Mouse (Mus musculus) limb, embryonic 13.5 days (tissue): ENCODE measurements at regions not wholly inside any gene's neighbourhood (a gene's known extent, or its start where the extent isn't known, plus 50 kb on each side); places are given as distances from the start of the nearest gene placed in this dataset.
"Not testable (repeated sequence)": the region's sequence is repeated elsewhere in the genome, so short reads cannot be mapped to it uniquely, and the experiment has no call there.

ENCODE experiments used
- ATAC-seq: fragments of 200-750 bp; cut with Nextera tagmentation; 2 replicates; pipeline ENCODE4 v1.8.0; 2017; ENCODE audit warnings: low read depth, moderate number of reproducible peaks, moderate TSS enrichment; ENCODE audit not compliant: low FRiP score
- H3K27ac ChIP-seq: fragments of 300-500 bp; sonication (generic); 2 replicates; pipeline ENCODE4 v1.5.1; 2015; ENCODE audit warnings: inconsistent platforms, mild to moderate bottlenecking, moderate library complexity
- H3K27me3 ChIP-seq: fragments of 300-500 bp; sonication (generic); 2 replicates; pipeline ENCODE4 v1.6.1; 2015; ENCODE audit warnings: mild to moderate bottlenecking, inconsistent platforms
- H3K36me3 ChIP-seq: fragments of 300-500 bp; sonication (generic); 2 replicates; pipeline ENCODE4 v1.6.1; 2015; ENCODE audit warnings: inconsistent platforms, mild to moderate bottlenecking, moderate library complexity
- H3K4me1 ChIP-seq: fragments of 300-500 bp; sonication (generic); 2 replicates; pipeline ENCODE4 v1.6.1; 2015; ENCODE audit warnings: inconsistent platforms
- H3K4me2 ChIP-seq: fragments of 300-500 bp; sonication (generic); replicated peaks from 2 replicates; pipeline ENCODE4 v1.6.1; 2015; ENCODE audit warnings: inconsistent platforms, mild to moderate bottlenecking, moderate library complexity
- H3K4me3 ChIP-seq: fragments of 300-500 bp; sonication (generic); 2 replicates; pipeline ENCODE4 v1.5.1; 2015; ENCODE audit warnings: moderate library complexity, mild to moderate bottlenecking, inconsistent platforms
- H3K9ac ChIP-seq: fragments of 300-500 bp; sonication (generic); 2 replicates; pipeline ENCODE4 v1.6.1; 2015; ENCODE audit warnings: mild to moderate bottlenecking, inconsistent platforms
- H3K9me3 ChIP-seq: fragments of 300-500 bp; sonication (generic); 2 replicates; pipeline ENCODE4 v1.6.1; 2016; ENCODE audit warnings: inconsistent platforms
- WGBS: fragments of 180-500 bp; shearing (Covaris S2); methylation state at CpG from one replicate; pipeline ENCODE4 v1.1.7; 2015; 5-methylcytosine and 5-hydroxymethylcytosine counted together

- WGBS = 61% methylated on average over 1 of the region's 1 CpGs
Measured at GRCm38 (mm10) chr2:95433996-95434395, 884.0 kb upstream of the Lrrc4c start.

GRCm38 (mm10) chr2:95440957-95441356 lies 877.0 kb upstream of the Lrrc4c start:
- Histone ChIP-seq H3K9me3 (no peaks in the 10 kb centered on the region), H3K9ac (no peak overlapping the region), H3K4me3 (no peak overlapping the region), H3K27me3 (no peaks in the 10 kb centered on the region), H3K27ac (no peak overlapping the region), H3K4me1 (no peaks in the 10 kb centered on the region), H3K36me3 (no peaks in the 10 kb centered on the region), H3K4me2 (no peak overlapping the region)
- ATAC-seq = no peak

More at GRCm38 (mm10) chr2:95433996-95434395, 884.0 kb upstream of the Lrrc4c start:
- not testable (repeated sequence) for H3K4me2 ChIP-seq, H3K27me3 ChIP-seq, H3K9me3 ChIP-seq, H3K36me3 ChIP-seq, H3K27ac ChIP-seq, H3K4me3 ChIP-seq, H3K9ac ChIP-seq, ATAC-seq, H3K4me1 ChIP-seq

GRCm38 (mm10) chr2:95443245-95443799 lies 874.6 kb upstream of the Lrrc4c start:
- 85% methylated on average over 2 of the region's 2 CpGs for WGBS
- no peak overlapping the region for H3K4me2 ChIP-seq
- H3K27me3 ChIP-seq = no peaks in the 10 kb centered on the region
- no peak overlapping the region for H3K27ac ChIP-seq
- no peak overlapping the region for H3K9ac ChIP-seq
- ATAC-seq = no peak
- H3K36me3 ChIP-seq = no peaks in the 10 kb centered on the region
- H3K9me3 ChIP-seq = no peaks in the 10 kb centered on the region
- no peak overlapping the region for H3K4me3 ChIP-seq
- no peaks in the 10 kb centered on the region for H3K4me1 ChIP-seq

- Histone ChIP-seq H3K4me2 (no peak overlapping the region), H3K27me3 (no peaks in the 10 kb centered on the region), H3K36me3 (no peaks in the 10 kb centered on the region), H3K4me1 (no peaks in the 10 kb centered on the region), H3K9ac (no peak overlapping the region), H3K9me3 (no peaks in the 10 kb centered on the region), H3K27ac (no peak overlapping the region), H3K4me3 (no peak overlapping the region)
- 0% methylated on average over 1 of the region's 1 CpGs for WGBS
- ATAC-seq = peak; percentile 75
Measured at GRCm38 (mm10) chr2:95448897-95449296, 869.1 kb upstream of the Lrrc4c start.

GRCm38 (mm10) chr2:95479827-95480226 lies 838.1 kb upstream of the Lrrc4c start:
- H3K9me3 ChIP-seq = no peaks in the 10 kb centered on the region
- no peak overlapping the region for H3K4me2 ChIP-seq
- no peak overlapping the region for H3K4me3 ChIP-seq
- no peaks in the 10 kb centered on the region for H3K27me3 ChIP-seq
- no peak overlapping the region for H3K27ac ChIP-seq
- no peak for ATAC-seq
- H3K9ac ChIP-seq = no peak overlapping the region
- no peaks in the 10 kb centered on the region for H3K4me1 ChIP-seq
- 87% methylated on average over 5 of the region's 5 CpGs for WGBS
- no peaks in the 10 kb centered on the region for H3K36me3 ChIP-seq

GRCm38 (mm10) chr2:95483397-95483796 lies 834.6 kb upstream of the Lrrc4c start:
- no peak overlapping the region for H3K4me2 ChIP-seq
- H3K9me3 ChIP-seq = no peaks in the 10 kb centered on the region
- 88% methylated on average over 2 of the region's 2 CpGs for WGBS
- no peaks in the 10 kb centered on the region for H3K36me3 ChIP-seq
- H3K4me3 ChIP-seq = no peak overlapping the region
- H3K27me3 ChIP-seq = no peaks in the 10 kb centered on the region
- no peak overlapping the region for H3K9ac ChIP-seq
- no peak for ATAC-seq
- H3K4me1 ChIP-seq = no peaks in the 10 kb centered on the region
- H3K27ac ChIP-seq = no peak overlapping the region

- no peak overlapping the region for H3K4me2 ChIP-seq
- H3K4me1 ChIP-seq = no peaks in the 10 kb centered on the region
- no peak for ATAC-seq
- WGBS = 91% methylated on average over 3 of the region's 3 CpGs
- no peaks in the 10 kb centered on the region for H3K27me3 ChIP-seq
- H3K36me3 ChIP-seq = no peaks in the 10 kb centered on the region
- H3K27ac ChIP-seq = no peak overlapping the region
- H3K9ac ChIP-seq = no peak overlapping the region
- no peak overlapping the region for H3K4me3 ChIP-seq
- H3K9me3 ChIP-seq = no peaks in the 10 kb centered on the region
Measured at GRCm38 (mm10) chr2:95487580-95488135, 830.3 kb upstream of the Lrrc4c start.

- 91% methylated on average over 2 of the region's 2 CpGs for WGBS
- H3K36me3 ChIP-seq = no peaks in the 10 kb centered on the region
- ATAC-seq = no peak
- H3K9ac ChIP-seq = no peak overlapping the region
- H3K4me2 ChIP-seq = no peak overlapping the region
- H3K4me3 ChIP-seq = no peak overlapping the region
- no peaks in the 10 kb centered on the region for H3K4me1 ChIP-seq
- H3K27ac ChIP-seq = no peak overlapping the region
- peaks cover 4% of the 10 kb centered on the region; the same call in 1 of the 2 replicates for H3K9me3 ChIP-seq
- H3K27me3 ChIP-seq = no peaks in the 10 kb centered on the region
Measured at GRCm38 (mm10) chr2:95494026-95494697, 823.8 kb upstream of the Lrrc4c start.

- no peak overlapping the region for H3K9ac ChIP-seq
- H3K27ac ChIP-seq = no peak overlapping the region
- whole genome bisulfite sequencing = 44% methylated on average over 4 of the region's 4 CpGs
- H3K4me3 ChIP-seq = no peak overlapping the region
- H3K4me1 ChIP-seq = no peaks in the 10 kb centered on the region
- peaks cover 4% of the 10 kb centered on the region; the same call in 1 of the 2 replicates for H3K9me3 ChIP-seq
- H3K36me3 ChIP-seq = no peaks in the 10 kb centered on the region
- H3K4me2 ChIP-seq = no peak overlapping the region
- no peak for ATAC-seq
- H3K27me3 ChIP-seq = no peaks in the 10 kb centered on the region
Measured at GRCm38 (mm10) chr2:95494698-95495088, 823.3 kb upstream of the Lrrc4c start.

- Histone ChIP-seq H3K4me1 (no peaks in the 10 kb centered on the region), H3K27ac (no peak overlapping the region), H3K9me3 (no peaks in the 10 kb centered on the region), H3K36me3 (no peaks in the 10 kb centered on the region), H3K9ac (no peak overlapping the region), H3K4me2 (no peak overlapping the region), H3K4me3 (no peak overlapping the region), H3K27me3 (no peaks in the 10 kb centered on the region)
- ATAC-seq = no peak
Measured at GRCm38 (mm10) chr2:95511286-95511685, 806.7 kb upstream of the Lrrc4c start.

GRCm38 (mm10) chr2:95521624-95522023 lies 796.3 kb upstream of the Lrrc4c start:
- Histone ChIP-seq H3K27me3 (no peaks in the 10 kb centered on the region), H3K9ac (no peak overlapping the region), H3K4me3 (no peak overlapping the region), H3K9me3 (no peaks in the 10 kb centered on the region), H3K4me2 (no peak overlapping the region), H3K4me1 (no peaks in the 10 kb centered on the region), H3K36me3 (no peaks in the 10 kb centered on the region), H3K27ac (no peak overlapping the region)
- ATAC-seq = no peak

GRCm38 (mm10) chr2:95524590-95525266 lies 793.2 kb upstream of the Lrrc4c start:
- H3K9ac ChIP-seq = no peak overlapping the region
- no peak overlapping the region for H3K4me3 ChIP-seq
- 62% methylated on average over 4 of the region's 4 CpGs for WGBS
- no peaks in the 10 kb centered on the region for H3K4me1 ChIP-seq
- H3K27ac ChIP-seq = no peak overlapping the region
- H3K36me3 ChIP-seq = no peaks in the 10 kb centered on the region
- no peak for ATAC-seq
- H3K9me3 ChIP-seq = no peaks in the 10 kb centered on the region
- H3K27me3 ChIP-seq = no peaks in the 10 kb centered on the region
- H3K4me2 ChIP-seq = no peak overlapping the region
